In the genomic region with DNA sequence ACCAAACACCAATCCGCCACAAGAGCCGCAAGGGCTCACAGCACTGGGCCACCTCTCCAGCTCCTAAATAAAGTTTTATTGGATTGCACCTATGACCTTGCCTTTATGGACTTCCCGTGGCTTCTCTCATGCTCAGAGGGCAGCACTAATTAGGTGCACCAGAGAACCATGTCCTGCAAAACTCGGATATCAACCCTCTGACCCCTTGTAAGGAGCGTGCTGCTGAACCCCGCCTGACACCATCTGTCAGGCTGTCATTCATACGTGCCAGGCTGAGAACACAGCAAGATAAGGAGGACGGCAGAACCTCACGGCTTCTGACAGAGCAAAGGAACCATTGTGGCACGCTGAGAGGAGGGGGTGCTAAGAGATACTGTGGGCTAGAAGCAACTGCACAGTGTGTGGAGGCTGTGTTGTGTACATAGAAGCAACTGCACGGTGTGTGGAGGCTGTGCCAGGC, we compare ENCODE assay signal across 17 mouse cellular contexts. TPM values are rescaled to one million over a fixed set of nuclear protein-coding genes. Genes with fewer than 3 reads are reported as not detected.
DNase-seq lines count a peak whose midpoint lies in the region; ATAC-seq lines count a peak whose summit lies in the region.
"Had no signal": no experiment of that assay in that cellular context is flagged by ENCODE, and none has a peak within 500 bp of the region (broad histone marks: within the 10 kb centered on the region; RNA-seq: fewer than 3 reads in every experiment).

No protein-coding gene starts in this region.

- H3K27me3 ChIP-seq in embryonic facial prominence, embryonic 11.5 days (ENCODE audit: control insufficient read depth, insufficient read depth, low read length), result no peaks in the 10 kb centered on the region
- peaks cover 36% of the 10 kb centered on the region for H3K27me3 ChIP-seq in embryonic facial prominence, embryonic 10.5 days (replicated peaks; ENCODE audit: low read depth, poor library complexity, severe bottlenecking)
- H3K27me3 ChIP-seq in heart, embryonic 16.5 days (ENCODE audit: control insufficient read depth, insufficient read depth, low read length), result no peaks in the 10 kb centered on the region
- peaks cover 26% of the 10 kb centered on the region for H3K27me3 ChIP-seq in megakaryocyte, embryonic 14.5 days (replicated peaks)
- no peaks in the 10 kb centered on the region for H3K27me3 ChIP-seq in intestine, embryonic 16.5 days (replicated peaks; ENCODE audit: control insufficient read depth, insufficient read depth, low read length)

- H3K36me3 ChIP-seq in embryonic facial prominence, embryonic 11.5 days (replicated peaks; ENCODE audit: control insufficient read depth, insufficient read depth, low read depth, low read length), result no peaks in the 10 kb centered on the region
- H3K36me3 ChIP-seq in embryonic facial prominence, embryonic 10.5 days (replicated peaks), result no peaks in the 10 kb centered on the region
- H3K36me3 ChIP-seq in heart, embryonic 16.5 days (ENCODE audit: control insufficient read depth, insufficient read depth), result no peaks in the 10 kb centered on the region
- no peaks in the 10 kb centered on the region for H3K36me3 ChIP-seq in megakaryocyte, embryonic 14.5 days (replicated peaks; ENCODE audit: low read length)
- peaks cover 4% of the 10 kb centered on the region; the same call in 1 of the 2 replicates for H3K36me3 ChIP-seq in intestine, embryonic 16.5 days (ENCODE audit: control insufficient read depth, insufficient read depth, low read length)
- H3K36me3 ChIP-seq: neural tube, embryonic 15.5 days had no signal

- H3K4me1 ChIP-seq in embryonic facial prominence, embryonic 11.5 days (ENCODE audit: control insufficient read depth, insufficient read depth, low read length), result no peaks in the 10 kb centered on the region; the same call in none of the 2 replicates
- peaks cover 45% of the 10 kb centered on the region for H3K4me1 ChIP-seq in embryonic facial prominence, embryonic 10.5 days
- H3K4me1 ChIP-seq in heart, embryonic 16.5 days (ENCODE audit: control insufficient read depth, insufficient read depth, low read length), result peaks cover 38% of the 10 kb centered on the region
- peaks cover 3% of the 10 kb centered on the region; the same call in 1 of the 2 replicates for H3K4me1 ChIP-seq in megakaryocyte, embryonic 14.5 days
- H3K4me1 ChIP-seq in intestine, embryonic 16.5 days (ENCODE audit: control insufficient read depth, insufficient read depth, low read length), result peaks cover 43% of the 10 kb centered on the region

- WGBS in embryonic facial prominence, embryonic 11.5 days, result 36% methylated on average over 11 of the region's 11 CpGs
- WGBS in embryonic facial prominence, embryonic 10.5 days, result 38% methylated on average over 11 of the region's 11 CpGs
- 26% methylated on average over 11 of the region's 11 CpGs for WGBS in heart, embryonic 16.5 days
- 30% methylated on average over 11 of the region's 11 CpGs for WGBS in intestine, embryonic 16.5 days

- H3K27ac ChIP-seq in embryonic facial prominence, embryonic 11.5 days (replicated peaks; ENCODE audit: low read depth, low read length), result no peak overlapping the region
- H3K27ac ChIP-seq in embryonic facial prominence, embryonic 10.5 days (replicated peaks), result no peak overlapping the region
- H3K27ac ChIP-seq in heart, embryonic 16.5 days (ENCODE audit: low read length), result peak overlapping the region; percentile 65
- peak overlapping the region; percentile 63; the same call in 1 of the 2 replicates for H3K27ac ChIP-seq in intestine, embryonic 16.5 days (ENCODE audit: low read length)
- H3K27ac ChIP-seq: hindbrain, postnatal 0 days; neural tube, embryonic 15.5 days had no signal

- no peak overlapping the region for H3K9ac ChIP-seq in embryonic facial prominence, embryonic 11.5 days (replicated peaks; ENCODE audit: low read length)
- H3K9ac ChIP-seq in heart, embryonic 16.5 days (ENCODE audit: low read length), result no peak overlapping the region
- peak overlapping the region; percentile 29; the same call in 1 of the 2 replicates for H3K9ac ChIP-seq in intestine, embryonic 16.5 days (ENCODE audit: low read depth, low read length)
- H3K9ac ChIP-seq: liver, postnatal 0 days; neural tube, embryonic 15.5 days had no signal

- H3K9me3 ChIP-seq in embryonic facial prominence, embryonic 11.5 days (replicated peaks; ENCODE audit: control insufficient read depth, low read length), result no peaks in the 10 kb centered on the region
- H3K9me3 ChIP-seq in embryonic facial prominence, embryonic 10.5 days, result no peaks in the 10 kb centered on the region
- no peaks in the 10 kb centered on the region for H3K9me3 ChIP-seq in heart, embryonic 16.5 days (replicated peaks; ENCODE audit: control insufficient read depth, low read length)
- no peaks in the 10 kb centered on the region for H3K9me3 ChIP-seq in megakaryocyte, embryonic 14.5 days
- H3K9me3 ChIP-seq in intestine, embryonic 16.5 days (ENCODE audit: control insufficient read depth, low read length), result 0 out of 2 replicates have a peak, but pooled peaks cover 4% of the 10 kb centered on the region
- H3K9me3 ChIP-seq: neural tube, embryonic 15.5 days had no signal

- no peak overlapping the region for H3K4me2 ChIP-seq in embryonic facial prominence, embryonic 11.5 days (ENCODE audit: low read depth, low read length)
- 0 out of 2 replicates have a peak overlapping the region, but pooled peaks have one; percentile 6 for H3K4me2 ChIP-seq in heart, embryonic 16.5 days (ENCODE audit: low read depth, low read length)
- no peak overlapping the region for H3K4me2 ChIP-seq in intestine, embryonic 16.5 days (ENCODE audit: low read depth, low read length)
- H3K4me2 ChIP-seq: neural tube, embryonic 15.5 days had no signal

- no peak for DNase-seq in embryonic facial prominence, embryonic 11.5 days (ENCODE audit: low spot score)
- no peak for DNase-seq in embryonic facial prominence, embryonic 10.5 days (ENCODE audit: low spot score)
- DNase-seq in heart, postnatal 4 days, result no peak
- no peak for DNase-seq in adipocyte (ENCODE audit: low spot score)
- DNase-seq: adrenal gland, postnatal 10 days; cerebellum, adult 18-20 months; gastrocnemius, postnatal 25 days; kidney, postnatal 10 days; liver, postnatal 0 days; right cerebral cortex, adult 18-20 months; thymus, adult 2 months had no signal

- no peak overlapping the region for H3K4me3 ChIP-seq in embryonic facial prominence, embryonic 11.5 days (ENCODE audit: low read depth, low read length)
- H3K4me3 ChIP-seq in embryonic facial prominence, embryonic 10.5 days, result no peak overlapping the region
- H3K4me3 ChIP-seq in heart, embryonic 16.5 days (ENCODE audit: low read length), result no peak overlapping the region
- peak overlapping the region; percentile 2 for H3K4me3 ChIP-seq in megakaryocyte, embryonic 14.5 days (replicated peaks)
- no peak overlapping the region for H3K4me3 ChIP-seq in intestine, embryonic 16.5 days (ENCODE audit: low read length)
- H3K4me3 ChIP-seq: neural tube, embryonic 15.5 days had no signal

- peak; percentile 59; the same call in 1 of the 2 replicates for ATAC-seq in embryonic facial prominence, embryonic 11.5 days (replicated peaks; ENCODE audit: insufficient number of reproducible peaks, low FRiP score, low TSS enrichment, low read depth)
- peak; percentile 88 for ATAC-seq in heart, embryonic 16.5 days (replicated peaks; ENCODE audit: extremely low read depth, insufficient read depth, low FRiP score)
- no peak for ATAC-seq in megakaryocyte, adult 5-6 weeks (ENCODE audit: poor library complexity, severe bottlenecking)
- ATAC-seq in intestine, embryonic 16.5 days, result peak; percentile 71
- ATAC-seq: hindbrain, postnatal 0 days; liver, postnatal 0 days had no signal

RNA-seq across cellular contexts. Expression of a gene that starts 8.5 kb away (rescaled TPM):
- 2.6 and 3.0 TPM in 2 replicates for polyA plus RNA-seq in embryonic facial prominence, embryonic 11.5 days (2014; fragmentation: Nextera tagmentation; extraction: Ambion mirVana)
- 4.2 and 5.7 TPM in 2 replicates for polyA plus RNA-seq in embryonic facial prominence, embryonic 10.5 days (2016; fragmentation: Nextera tagmentation; extraction: Ambion mirVana)
- 7.9 and 8.2 TPM in 2 replicates for polyA plus RNA-seq in heart, embryonic 16.5 days (2015; fragmentation: Nextera tagmentation; extraction: Ambion mirVana)
- total RNA-seq in heart, postnatal 4 days (2021), result 10 to 100 TPM; 21.7 to 24.1 TPM
- 0.65 and 0.69 TPM in 2 replicates for polyA plus RNA-seq in megakaryocyte, embryonic 14.5 days (2012; ENCODE audit: insufficient read depth, low replicate concordance)
- total RNA-seq in megakaryocyte, adult 5-6 weeks (2015), result not detected in 2 replicates
- 0.07 and 0.20 TPM in 2 replicates for total RNA-seq in megakaryocyte, adult 5-6 weeks (2017)
- 17.5 and 20.2 TPM in 2 replicates for polyA plus RNA-seq in intestine, embryonic 16.5 days (2015; fragmentation: Nextera tagmentation; extraction: Ambion mirVana)

Comparison
In these comparisons a context has a peak if more than half of its experiments do, and no peak if none do; other contexts are left out.
1. H3K27ac ChIP-seq: peak in heart, embryonic 16.5 days (single experiment) and intestine, embryonic 16.5 days (single experiment); none in embryonic facial prominence, embryonic 11.5 days (single experiment) and embryonic facial prominence, embryonic 10.5 days (single experiment).